Mouse (Mus musculus) megakaryocyte, embryonic 14.5 days (primary cell): Measurements from ENCODE around the gene Mcm9. TPM values are rescaled to one million over a fixed set of nuclear protein-coding genes. Genes with fewer than 3 reads are reported as not detected.
"Not testable (repeated sequence)": the region's sequence is repeated elsewhere in the genome, so short reads cannot be mapped to it uniquely, and the experiment has no call there.

Source experiments
- H3K27me3 ChIP-seq: replicated peaks from 2 replicates; pipeline ENCODE3; 2012; ENCODE audit warnings: inconsistent platforms
- H3K36me3 ChIP-seq: replicated peaks from 2 replicates; pipeline ENCODE3; 2012; ENCODE audit warnings: low read length, inconsistent platforms, mixed read lengths
- H3K4me1 ChIP-seq: 2 replicates; pipeline ENCODE4 v1.6.1; 2012; ENCODE audit warnings: inconsistent platforms
- H3K4me3 ChIP-seq: replicated peaks from 2 replicates; pipeline ENCODE3; 2012; ENCODE audit warnings: moderate library complexity, mild to moderate bottlenecking, inconsistent platforms
- H3K9me3 ChIP-seq: 2 replicates; pipeline ENCODE4 v1.6.1; 2012; ENCODE audit warnings: inconsistent platforms
- FLI1 ChIP-seq: IDR thresholded peaks from 2 replicates; pipeline ENCODE4 v1.6.1; 2012; ENCODE audit warnings: low read length, inconsistent platforms, mixed read lengths
- GATA1 ChIP-seq: IDR thresholded peaks from 3 replicates; pipeline ENCODE4 v1.6.1; 2012; ENCODE audit warnings: mixed read lengths, low read length, inconsistent platforms, borderline replicate concordance
- polyA plus RNA-seq: library from polyadenylated mRNA; stranded (reverse); fragments of >175 nt; gene quantifications from 2 replicates; pipeline ENCODE4 v1.2.3, GENCODE M21; 2012; ENCODE audit warnings: low replicate concordance; ENCODE audit not compliant: insufficient read depth

Gene Mcm9
- polyA plus RNA-seq, 1 experiment: 1.8 TPM

DNA sequence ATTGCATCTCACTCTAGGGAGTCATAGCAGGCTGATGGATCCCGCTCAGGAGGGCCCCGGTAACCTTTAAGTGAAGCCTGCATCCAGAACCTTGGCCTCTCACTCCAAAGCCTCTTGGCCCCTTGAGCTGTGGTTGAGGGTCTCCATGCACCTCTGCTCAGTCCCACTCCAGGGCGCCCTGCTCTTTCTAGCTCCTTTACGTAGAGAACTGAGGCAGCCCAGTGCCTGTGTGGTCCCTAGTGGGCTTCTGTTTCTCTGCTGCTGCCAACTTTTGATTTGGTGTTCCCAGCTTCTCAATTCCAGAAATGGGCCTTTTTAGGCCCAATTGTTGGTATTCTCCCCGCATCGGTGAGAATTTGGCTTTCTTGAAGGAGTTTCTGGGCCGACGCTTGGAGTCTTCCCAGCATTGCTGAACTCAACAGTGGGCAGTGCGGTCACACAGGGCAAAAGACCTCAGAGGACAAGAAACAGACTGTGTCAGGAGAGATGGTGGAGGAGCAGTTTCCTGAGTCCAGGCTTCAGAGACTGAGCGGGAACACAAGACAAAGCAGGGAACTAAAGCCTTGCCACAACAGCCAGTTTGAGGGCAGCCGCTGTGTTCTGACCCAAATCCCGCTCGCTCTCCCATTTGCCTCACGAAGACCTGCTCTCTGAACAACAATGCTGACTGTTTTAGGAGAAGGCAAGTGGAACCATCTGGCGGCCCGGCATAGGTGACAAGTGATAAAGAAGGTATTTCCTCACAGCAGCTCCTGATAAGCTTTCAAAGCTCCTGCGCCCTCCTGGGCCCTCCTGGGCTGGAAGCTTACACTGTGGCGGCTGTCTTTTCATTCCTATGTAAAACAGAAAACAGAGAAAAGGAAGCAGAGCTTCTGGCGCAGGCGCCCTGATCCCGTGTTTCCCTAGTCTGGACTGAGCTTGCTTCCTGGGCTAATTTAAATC, 127.1 kb downstream of the Mcm9 start:
- Histone ChIP-seq H3K27me3 (peaks cover 3% of the 10 kb centered on the region), H3K4me3 (no peak overlapping the region), H3K4me1 (peaks cover 8% of the 10 kb centered on the region; the same call in 1 of the 2 replicates), H3K36me3 (no peaks in the 10 kb centered on the region), H3K9me3 (peaks cover under 1% of the 10 kb centered on the region; the same call in 1 of the 2 replicates)
- no peak for TF ChIP-seq GATA1
- no peak for TF ChIP-seq FLI1

DNA sequence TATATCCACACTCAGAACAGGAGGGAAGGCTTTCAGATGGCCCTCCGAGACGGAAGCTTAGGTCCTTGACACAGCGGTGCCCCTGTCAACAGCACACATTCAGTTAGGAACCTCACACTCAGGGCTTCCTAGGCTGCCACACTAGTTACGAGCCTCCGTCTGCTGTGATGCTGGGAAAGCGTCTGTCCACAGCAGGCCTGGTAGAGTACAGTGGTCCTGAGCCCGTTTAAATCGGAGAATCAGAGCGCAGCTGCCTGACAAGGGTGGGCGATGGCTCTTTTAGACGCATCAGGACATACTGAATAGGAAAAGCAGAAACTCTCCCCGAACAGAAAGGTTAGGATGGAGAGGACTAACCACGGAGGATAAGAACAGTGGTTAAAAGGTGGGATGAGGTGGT, 127.8 kb downstream of the Mcm9 start:
- Histone ChIP-seq H3K36me3 (no peaks in the 10 kb centered on the region), H3K9me3 (peaks cover 7% of the 10 kb centered on the region), H3K4me3 (no peak overlapping the region), H3K27me3 (peaks cover 3% of the 10 kb centered on the region), H3K4me1 (peaks cover 8% of the 10 kb centered on the region; the same call in 1 of the 2 replicates)
- TF ChIP-seq GATA1 (no peak), FLI1 (no peak)

DNA sequence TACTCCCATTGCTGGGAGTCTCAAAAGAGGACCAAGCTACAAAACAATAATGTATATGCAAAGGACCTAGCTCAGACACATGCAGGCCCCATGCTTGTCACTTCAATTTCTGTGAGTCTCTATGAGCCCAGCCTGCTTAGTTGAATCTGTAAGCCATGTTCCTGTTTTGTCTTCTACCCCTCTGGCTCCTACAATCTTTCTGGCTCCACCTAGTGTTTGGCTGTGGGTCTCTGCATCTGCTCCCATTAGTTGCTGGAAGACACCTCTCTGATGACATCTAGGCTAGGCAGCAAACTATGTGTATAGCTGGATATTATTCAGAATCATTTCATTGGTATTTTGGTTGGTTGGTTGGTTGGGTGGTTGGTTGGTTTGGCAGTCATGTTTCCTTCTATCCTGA, 130.7 kb downstream of the Mcm9 start:
- Histone ChIP-seq H3K27me3 (peaks cover 3% of the 10 kb centered on the region), H3K4me1 (peaks cover 3% of the 10 kb centered on the region; the same call in 1 of the 2 replicates), H3K9me3 (peaks cover 27% of the 10 kb centered on the region), H3K36me3 (no peaks in the 10 kb centered on the region), H3K4me3 (no peak overlapping the region)
- TF ChIP-seq GATA1: no peak
- TF ChIP-seq FLI1: no peak

DNA sequence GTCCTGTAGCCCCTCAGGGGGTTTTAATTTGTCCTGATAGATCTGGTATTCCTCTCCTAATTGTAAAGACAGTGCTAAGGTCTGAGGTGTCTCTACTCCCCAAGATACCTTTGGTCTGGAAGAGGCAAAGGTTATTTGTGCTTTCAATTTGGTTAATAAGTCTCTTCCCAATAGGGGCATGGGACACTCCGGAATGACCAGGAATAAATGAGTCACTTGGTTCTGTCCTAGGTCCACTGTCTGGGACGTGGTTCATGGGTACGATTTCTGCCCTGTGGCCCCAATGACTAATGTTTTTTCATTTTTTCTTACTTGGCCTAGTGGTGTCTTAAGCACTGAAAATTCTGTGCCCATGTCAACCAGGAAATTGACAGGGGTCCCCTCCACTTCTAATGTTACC, 134.9 kb downstream of the Mcm9 start:
- H3K4me1 ChIP-seq, H3K36me3 ChIP-seq, H3K27me3 ChIP-seq, H3K4me3 ChIP-seq: not testable (repeated sequence)
- H3K9me3 ChIP-seq: peaks cover 54% of the 10 kb centered on the region

DNA sequence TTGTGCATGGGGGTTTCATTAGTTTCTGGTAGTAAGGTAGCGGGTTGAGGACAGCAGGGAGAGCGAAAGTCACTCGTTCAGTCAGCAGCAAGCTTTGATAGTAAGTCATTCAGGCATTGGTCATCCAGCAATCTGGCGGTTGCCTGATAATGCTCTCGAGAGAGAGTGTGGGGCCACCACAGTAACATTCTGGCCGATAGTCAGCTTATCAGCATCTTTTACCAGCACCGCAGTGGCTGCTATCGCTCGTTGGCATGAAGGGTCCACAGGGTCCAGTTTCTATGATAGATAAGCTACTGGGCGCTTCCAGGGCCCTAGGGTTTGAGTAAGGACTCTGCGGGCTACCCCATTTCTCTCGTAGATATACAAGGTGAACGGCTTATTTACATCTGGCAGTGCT, 136.3 kb downstream of the Mcm9 start:
- H3K36me3 ChIP-seq: no peaks in the 10 kb centered on the region
- TF ChIP-seq GATA1 (no peak), FLI1 (no peak)
- no peak overlapping the region for H3K4me3 ChIP-seq
- no peaks in the 10 kb centered on the region for H3K4me1 ChIP-seq
- no peaks in the 10 kb centered on the region for H3K27me3 ChIP-seq
- H3K9me3 ChIP-seq: peaks cover 61% of the 10 kb centered on the region

Other genes with a start within 250 kb of the Mcm9 start
- gene Asf1a, start 33.7 kb downstream of the Mcm9 start, polyA plus RNA-seq: 6.5 and 9.0 TPM in 2 replicates
- gene Fam184a, start 120.7 kb upstream of the Mcm9 start, polyA plus RNA-seq: not detected in 2 replicates